Mouse (Mus musculus) E14TG2a.4 (cell line): Measurements from ENCODE around the gene Slc4a2.

Source experiments
- CTCF ChIP-seq: conservative IDR thresholded peaks from 2 replicates; pipeline ENCODE4 v1.5.1; 2014; ENCODE audit warnings: low read length
- NANOG ChIP-seq: IDR thresholded peaks from 2 replicates; pipeline ENCODE4 v1.6.1; 2014; ENCODE audit warnings: borderline replicate concordance, low read length, mixed read lengths

- TF ChIP-seq CTCF (no peak), NANOG (no peak)
These were observed 3.1 kb downstream of the Slc4a2 start for GRCm38 (mm10) chr5:24426556-24427284.
